9 mouse cellular contexts compared by ENCODE assay signal in the genomic region with DNA sequence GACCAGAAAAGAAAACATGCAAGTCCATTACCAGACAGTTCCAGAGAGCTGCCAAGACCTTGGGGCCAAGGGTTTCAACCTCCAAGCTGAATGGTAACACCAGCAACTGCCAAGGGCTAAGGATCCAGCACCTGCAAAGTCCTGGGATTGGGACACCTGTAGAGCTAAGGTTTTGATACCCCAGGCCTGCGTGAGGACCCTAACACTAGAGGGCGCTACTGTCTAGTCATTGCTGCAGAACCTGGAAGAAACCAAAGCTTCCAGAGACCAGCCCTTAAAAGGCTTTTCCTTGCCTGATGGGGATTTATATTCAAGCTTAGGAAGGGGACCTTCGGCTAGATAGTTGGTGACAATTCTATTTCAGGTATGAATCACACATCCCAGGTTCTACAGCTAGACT.
DNase-seq lines count a peak whose midpoint lies in the region; ATAC-seq and TF ChIP-seq lines count a peak whose summit lies in the region.
"Had no signal": no experiment of that assay in that cellular context is flagged by ENCODE, and none has a peak within 500 bp of the region (broad histone marks: within the 10 kb centered on the region; RNA-seq: fewer than 3 reads in every experiment).

No protein-coding gene starts in this region.

- TF ChIP-seq CTCF in cortical plate, adult 2 months (IDR thresholded peaks at IDR 0.05; ENCODE audit: extremely low read depth, insufficient read depth, low read length), result 0 out of 2 replicates have a peak, but pooled peaks have one; percentile 37
- peak; percentile 59 for TF ChIP-seq CTCF in lung, postnatal 0 days (IDR thresholded peaks at IDR 0.05)

- 58% methylated on average over 3 of the region's 3 CpGs for WGBS in liver, embryonic 11.5 days
- WGBS in lung, postnatal 0 days, result 52% methylated on average over 3 of the region's 3 CpGs
- WGBS in forebrain, embryonic 11.5 days, result 69% methylated on average over 3 of the region's 3 CpGs

- peak; percentile 29 for DNase-seq in liver
- DNase-seq in liver, embryonic 11.5 days (ENCODE audit: low spot score), result no peak
- peak; percentile 37 for DNase-seq in NIH3T3 (ENCODE audit: low read depth)
- DNase-seq in lung, postnatal 0 days (ENCODE audit: low spot score), result no peak
- no peak for DNase-seq in forebrain, embryonic 11.5 days (ENCODE audit: low spot score)

- H3K36me3 ChIP-seq in liver, embryonic 11.5 days (ENCODE audit: control insufficient read depth, insufficient read depth, low read length), result no peaks in the 10 kb centered on the region
- H3K36me3 ChIP-seq in lung, postnatal 0 days (ENCODE audit: insufficient read depth, low read length), result no peaks in the 10 kb centered on the region
- no peaks in the 10 kb centered on the region for H3K36me3 ChIP-seq in forebrain, embryonic 11.5 days (ENCODE audit: control insufficient read depth, insufficient read depth, low read length)

- H3K4me3 ChIP-seq in liver, embryonic 11.5 days (ENCODE audit: low read depth, low read length), result no peak overlapping the region
- H3K4me3 ChIP-seq in cortical plate, adult 2 months (ENCODE audit: insufficient read depth, low read length), result no peak overlapping the region
- no peak overlapping the region for H3K4me3 ChIP-seq in lung, postnatal 0 days (ENCODE audit: low read depth, low read length)
- no peak overlapping the region for H3K4me3 ChIP-seq in forebrain, embryonic 11.5 days (ENCODE audit: low read depth, low read length)
- H3K4me3 ChIP-seq: myocyte had no signal

- no peak for ATAC-seq in liver, embryonic 11.5 days (replicated peaks; ENCODE audit: low FRiP score)
- ATAC-seq in lung, postnatal 0 days, result no peak
- ATAC-seq in forebrain, embryonic 11.5 days (replicated peaks; ENCODE audit: low FRiP score), result no peak
- ATAC-seq in frontal cortex, adult (ENCODE audit: low TSS enrichment), result no peak
- ATAC-seq in erythroid progenitor cell, adult 5-6 weeks (replicated peaks; ENCODE audit: low FRiP score, poor library complexity, severe bottlenecking), result no peak

- no peaks in the 10 kb centered on the region for H3K9me3 ChIP-seq in liver, embryonic 11.5 days (ENCODE audit: control insufficient read depth, low read length)
- no peaks in the 10 kb centered on the region for H3K9me3 ChIP-seq in lung, postnatal 0 days (ENCODE audit: low read length)
- H3K9me3 ChIP-seq in forebrain, embryonic 11.5 days (ENCODE audit: control insufficient read depth, low read length), result no peaks in the 10 kb centered on the region

- H3K27ac ChIP-seq in liver, embryonic 11.5 days (ENCODE audit: low read depth, low read length), result no peak overlapping the region
- H3K27ac ChIP-seq in cortical plate, adult 2 months (ENCODE audit: insufficient read depth, low read length), result no peak overlapping the region
- no peak overlapping the region for H3K27ac ChIP-seq in lung, postnatal 0 days (ENCODE audit: low read length)
- H3K27ac ChIP-seq in forebrain, embryonic 11.5 days (ENCODE audit: low read depth, low read length), result no peak overlapping the region

- no peak overlapping the region for H3K9ac ChIP-seq in liver, embryonic 11.5 days (ENCODE audit: low read depth, low read length)
- H3K9ac ChIP-seq in lung, postnatal 0 days (replicated peaks; ENCODE audit: low read depth), result no peak overlapping the region
- no peak overlapping the region for H3K9ac ChIP-seq in forebrain, embryonic 11.5 days (ENCODE audit: low read length)

- H3K27me3 ChIP-seq in liver, embryonic 11.5 days (replicated peaks; ENCODE audit: control insufficient read depth, insufficient read depth, low read length), result no peaks in the 10 kb centered on the region
- H3K27me3 ChIP-seq in lung, postnatal 0 days (replicated peaks; ENCODE audit: insufficient read depth, low read length), result no peaks in the 10 kb centered on the region
- H3K27me3 ChIP-seq in forebrain, embryonic 11.5 days (ENCODE audit: control insufficient read depth, insufficient read depth, low read length), result no peaks in the 10 kb centered on the region

- TF ChIP-seq EP300 in lung, postnatal 0 days (IDR thresholded peaks at IDR 0.05), result no peak

- no peak overlapping the region for H3K4me2 ChIP-seq in liver, embryonic 11.5 days
- no peak overlapping the region for H3K4me2 ChIP-seq in lung, postnatal 0 days (replicated peaks; ENCODE audit: low read depth, low read length)
- H3K4me2 ChIP-seq in forebrain, embryonic 11.5 days (ENCODE audit: low read depth, low read length, severe bottlenecking), result no peak overlapping the region

- no peak for TF ChIP-seq POLR2A in cortical plate, adult 2 months (IDR thresholded peaks at IDR 0.05; ENCODE audit: extremely low read depth, insufficient read depth, low read length)

- no peaks in the 10 kb centered on the region for H3K4me1 ChIP-seq in liver, embryonic 11.5 days (replicated peaks; ENCODE audit: control insufficient read depth, insufficient read depth, low read length)
- H3K4me1 ChIP-seq in cortical plate, adult 2 months (ENCODE audit: control insufficient read depth, insufficient read depth, low read length), result no peaks in the 10 kb centered on the region
- H3K4me1 ChIP-seq in lung, postnatal 0 days (ENCODE audit: insufficient read depth, low read depth, low read length), result no peaks in the 10 kb centered on the region
- no peaks in the 10 kb centered on the region for H3K4me1 ChIP-seq in forebrain, embryonic 11.5 days (replicated peaks; ENCODE audit: control insufficient read depth, insufficient read depth, low read length)

Comparison
In these comparisons a context has a peak if more than half of its experiments do, and no peak if none do; other contexts are left out.
1. DNase-seq: peak in liver (single experiment) and NIH3T3 (single experiment); none in liver, embryonic 11.5 days (single experiment), lung, postnatal 0 days (single experiment) and forebrain, embryonic 11.5 days (single experiment).